Mouse (Mus musculus): ENCODE measurements around the gene 0610010F05Rik. TPM values are rescaled to one million over a fixed set of nuclear protein-coding genes. Genes with fewer than 3 reads are reported as not detected.

Gene 0610010F05Rik
- polyA plus RNA-seq, 1 experiment from 2014 or later: 23.7 TPM

DNA sequence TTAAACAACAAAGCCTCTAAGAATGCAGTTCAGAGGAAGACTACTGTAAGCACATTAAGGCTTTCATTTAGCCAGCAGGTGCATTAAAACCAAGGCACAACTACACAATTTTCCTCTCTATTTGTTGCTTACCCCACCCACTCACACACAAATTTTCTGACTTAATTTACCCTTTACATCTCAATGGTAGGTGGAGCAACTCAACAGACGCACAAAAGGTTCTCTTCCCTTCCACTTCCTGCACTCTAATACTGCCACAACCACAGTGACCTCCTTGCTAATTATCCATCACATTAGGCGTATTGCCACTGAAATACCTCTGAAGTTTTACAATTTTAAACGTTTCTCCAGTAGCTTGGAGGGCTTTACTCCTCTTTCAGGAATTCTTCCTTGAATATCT, 20.2 kb upstream of the 0610010F05Rik start:
- Histone ChIP-seq H3K4me2 (ENCODE audit: low read length) (no peak overlapping the region), H3K4me1 (replicated peaks; ENCODE audit: insufficient read depth, low read length) (no peaks in the 10 kb centered on the region), H3K9ac (ENCODE audit: low read depth, low read length) (no peak overlapping the region), H3K27ac (no peak overlapping the region), H3K4me3 (replicated peaks; ENCODE audit: low read depth, low read length) (no peak overlapping the region), H3K36me3 (ENCODE audit: insufficient read depth, low read length) (peaks cover 3% of the 10 kb centered on the region; the same call in 1 of the 2 replicates), H3K9me3 (replicated peaks; ENCODE audit: low read length) (no peaks in the 10 kb centered on the region), H3K27me3 (ENCODE audit: insufficient read depth, low read length) (no peaks in the 10 kb centered on the region)
- 58% methylated on average over 3 of the region's 3 CpGs for WGBS
- DNase-seq (ENCODE audit: low spot score) (no peak), ATAC-seq (replicated peaks; ENCODE audit: low FRiP score, low read depth) (no peak)
- no peak for TF ChIP-seq CTCF (IDR thresholded peaks at IDR 0.05; ENCODE audit: low read depth)

DNA sequence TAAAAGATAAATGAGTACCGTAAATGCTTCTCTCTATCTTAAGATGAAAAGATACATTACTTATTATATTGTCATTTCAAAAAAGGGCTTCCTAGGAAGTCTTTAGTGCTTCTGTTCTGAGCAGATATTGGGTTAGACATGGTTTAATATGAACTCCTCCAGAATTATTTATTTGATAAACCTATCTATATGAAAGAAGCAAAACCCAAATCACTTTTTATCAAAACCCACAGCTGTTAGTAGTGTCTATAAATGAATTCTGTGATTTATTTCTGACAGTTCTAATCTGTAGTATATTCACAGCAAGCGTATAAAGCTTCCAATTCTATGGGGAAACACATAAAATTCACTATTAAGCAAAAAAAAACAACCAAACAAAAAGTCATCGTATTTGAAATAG, 14.4 kb upstream of the 0610010F05Rik start:
- TF ChIP-seq CTCF (IDR thresholded peaks at IDR 0.05; ENCODE audit: low read depth): no peak
- Histone ChIP-seq H3K36me3 (ENCODE audit: insufficient read depth, low read length) (peaks cover 7% of the 10 kb centered on the region; the same call in 1 of the 2 replicates), H3K4me2 (ENCODE audit: low read length) (no peak overlapping the region), H3K27me3 (ENCODE audit: insufficient read depth, low read length) (no peaks in the 10 kb centered on the region), H3K4me3 (replicated peaks; ENCODE audit: low read depth, low read length) (no peak overlapping the region), H3K27ac (no peak overlapping the region), H3K9ac (ENCODE audit: low read depth, low read length) (no peak overlapping the region), H3K4me1 (replicated peaks; ENCODE audit: insufficient read depth, low read length) (no peaks in the 10 kb centered on the region), H3K9me3 (replicated peaks; ENCODE audit: low read length) (no peaks in the 10 kb centered on the region)
- DNase-seq (ENCODE audit: low spot score) (no peak), ATAC-seq (replicated peaks; ENCODE audit: low FRiP score, low read depth) (no peak)
- 94% methylated on average over 3 of the region's 3 CpGs for WGBS

DNA sequence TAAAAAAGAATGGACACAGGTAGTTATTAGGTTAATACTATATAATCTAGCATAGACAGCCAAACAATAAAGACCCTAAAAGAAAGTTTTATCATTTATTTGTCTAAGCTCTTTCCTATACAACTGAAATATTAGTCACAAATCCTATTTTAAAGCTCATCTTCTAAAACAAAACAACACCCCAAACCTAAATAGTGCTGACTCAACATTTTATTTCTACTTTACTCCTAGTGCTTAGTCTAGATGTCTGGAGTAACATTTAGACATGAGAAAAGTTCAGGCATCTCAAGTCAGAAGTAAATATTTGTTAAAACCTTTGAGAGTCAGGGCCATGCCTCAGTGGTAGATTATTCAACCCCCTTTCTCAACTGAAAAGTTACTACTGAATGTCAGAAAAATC, 14.0 kb upstream of the 0610010F05Rik start:
- no peak for ATAC-seq (replicated peaks; ENCODE audit: low FRiP score, low read depth)
- Histone ChIP-seq H3K36me3 (ENCODE audit: insufficient read depth, low read length) (peaks cover 7% of the 10 kb centered on the region; the same call in 1 of the 2 replicates), H3K4me2 (ENCODE audit: low read length) (no peak overlapping the region), H3K27ac (no peak overlapping the region), H3K4me1 (replicated peaks; ENCODE audit: insufficient read depth, low read length) (no peaks in the 10 kb centered on the region), H3K9me3 (replicated peaks; ENCODE audit: low read length) (no peaks in the 10 kb centered on the region), H3K4me3 (replicated peaks; ENCODE audit: low read depth, low read length) (no peak overlapping the region), H3K27me3 (ENCODE audit: insufficient read depth, low read length) (no peaks in the 10 kb centered on the region), H3K9ac (ENCODE audit: low read depth, low read length) (no peak overlapping the region)
- no peak for DNase-seq (ENCODE audit: low spot score)
- no peak for TF ChIP-seq CTCF (IDR thresholded peaks at IDR 0.05; ENCODE audit: low read depth)

DNA sequence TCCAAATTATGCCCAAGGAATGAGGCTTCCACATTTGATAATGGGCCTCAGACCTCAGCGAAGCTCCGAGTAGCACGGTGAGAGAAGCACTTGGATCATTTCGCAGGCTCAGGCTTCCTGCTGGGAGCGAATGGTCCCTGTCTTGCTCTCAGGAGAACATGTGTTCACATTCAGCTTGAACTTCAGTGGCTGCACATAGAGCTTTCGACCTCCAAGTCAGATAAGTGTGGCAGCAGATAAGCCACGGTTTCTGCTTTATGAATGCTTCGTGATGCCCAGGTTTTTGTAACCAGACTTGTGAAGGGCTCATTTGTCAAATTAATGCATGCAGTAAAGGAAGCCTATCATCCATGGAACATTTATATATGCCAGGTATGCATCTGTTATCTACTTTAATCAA, 1.1 kb upstream of the 0610010F05Rik start:
- Histone ChIP-seq H3K4me3 (replicated peaks; ENCODE audit: low read depth, low read length) (no peak overlapping the region), H3K9me3 (replicated peaks; ENCODE audit: low read length) (no peaks in the 10 kb centered on the region), H3K4me2 (ENCODE audit: low read length) (no peak overlapping the region), H3K27ac (no peak overlapping the region), H3K4me1 (replicated peaks; ENCODE audit: insufficient read depth, low read length) (no peaks in the 10 kb centered on the region), H3K9ac (ENCODE audit: low read depth, low read length) (no peak overlapping the region), H3K36me3 (ENCODE audit: insufficient read depth, low read length) (no peaks in the 10 kb centered on the region), H3K27me3 (ENCODE audit: insufficient read depth, low read length) (no peaks in the 10 kb centered on the region)
- ATAC-seq (replicated peaks; ENCODE audit: low FRiP score, low read depth) (no peak), DNase-seq (ENCODE audit: low spot score) (no peak)
- no peak for TF ChIP-seq CTCF (IDR thresholded peaks at IDR 0.05; ENCODE audit: low read depth)
- 76% methylated on average over 8 of the region's 8 CpGs for WGBS

DNA sequence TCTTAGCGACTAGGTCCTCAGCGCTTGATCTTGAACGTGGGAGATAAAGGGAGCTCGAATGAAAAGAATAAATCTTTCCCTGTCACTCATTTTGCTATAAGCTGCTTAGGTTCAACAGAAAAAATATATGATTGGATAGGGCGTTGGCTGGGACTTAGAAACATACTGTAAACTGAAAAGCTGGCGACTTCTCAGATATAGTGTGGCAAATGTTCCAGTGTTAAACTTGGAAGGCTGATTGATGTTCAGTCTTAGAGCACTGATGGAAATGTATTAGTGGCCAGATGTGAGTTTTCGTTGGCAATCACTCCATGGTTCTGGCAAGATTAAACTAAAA, 408 bp upstream of the 0610010F05Rik start:
- Histone ChIP-seq H3K4me2 (ENCODE audit: low read length) (peak overlapping the region; percentile 96), H3K9ac (ENCODE audit: low read depth, low read length) (no peak overlapping the region), H3K27ac (no peak overlapping the region), H3K27me3 (ENCODE audit: insufficient read depth, low read length) (no peaks in the 10 kb centered on the region), H3K9me3 (replicated peaks; ENCODE audit: low read length) (no peaks in the 10 kb centered on the region), H3K4me3 (replicated peaks; ENCODE audit: low read depth, low read length) (peak overlapping the region; percentile 90), H3K36me3 (ENCODE audit: insufficient read depth, low read length) (no peaks in the 10 kb centered on the region), H3K4me1 (replicated peaks; ENCODE audit: insufficient read depth, low read length) (no peaks in the 10 kb centered on the region)
- no peak for TF ChIP-seq CTCF (IDR thresholded peaks at IDR 0.05; ENCODE audit: low read depth)
- WGBS: 5% methylated on average over 7 of the region's 7 CpGs
- DNase-seq (ENCODE audit: low spot score) (no peak), ATAC-seq (replicated peaks; ENCODE audit: low FRiP score, low read depth) (no peak; the same call in 1 of the 2 replicates)

DNA sequence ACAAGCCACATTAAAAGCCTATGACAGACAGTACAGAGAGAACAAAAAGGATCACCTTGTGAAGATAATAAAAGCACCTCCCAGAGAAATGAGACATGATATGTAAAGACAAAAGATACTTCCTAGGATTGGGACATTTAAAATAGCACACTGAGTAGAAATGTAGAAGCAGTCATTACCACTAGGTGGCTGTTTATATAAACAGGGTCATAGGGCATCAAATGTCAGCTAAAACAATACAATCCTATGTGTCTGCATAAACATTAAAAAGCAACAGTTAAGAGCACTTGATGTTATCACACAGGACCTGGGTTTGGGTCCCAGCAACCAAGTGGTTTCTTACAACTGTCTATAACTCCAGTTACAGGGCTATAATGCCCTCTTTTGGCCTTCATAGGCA, 2.8 kb downstream of the 0610010F05Rik start:
- DNase-seq (ENCODE audit: low spot score): peak; percentile 15
- peak; percentile 47 for TF ChIP-seq CTCF (IDR thresholded peaks at IDR 0.05; ENCODE audit: low read depth)
- H3K4me3 ChIP-seq (replicated peaks; ENCODE audit: low read depth, low read length): no peak overlapping the region

DNA sequence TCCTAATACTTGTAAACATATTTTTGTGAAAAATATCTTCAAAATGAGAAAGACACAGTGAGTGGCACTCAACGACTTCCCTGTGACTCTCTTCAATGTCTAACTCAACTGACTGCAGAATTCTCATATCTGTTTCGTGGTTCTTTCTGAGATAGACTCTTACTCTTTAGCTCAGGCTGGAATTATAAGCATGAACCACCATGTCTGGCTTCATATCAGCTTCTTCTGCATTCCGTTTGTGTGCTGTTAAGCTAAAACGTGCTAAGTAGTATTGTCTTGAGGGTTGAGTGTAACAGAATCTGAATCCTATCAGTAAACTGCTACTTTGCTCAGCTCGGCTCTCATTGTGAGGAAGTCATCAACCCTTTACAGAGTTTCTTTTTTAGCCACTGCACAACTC, 14.4 kb downstream of the 0610010F05Rik start:
- no peak for TF ChIP-seq CTCF (IDR thresholded peaks at IDR 0.05; ENCODE audit: low read depth)
- 83% methylated on average over 5 of the region's 5 CpGs for WGBS
- Histone ChIP-seq H3K4me3 (replicated peaks; ENCODE audit: low read depth, low read length) (no peak overlapping the region), H3K27ac (no peak overlapping the region), H3K9me3 (replicated peaks; ENCODE audit: low read length) (no peaks in the 10 kb centered on the region), H3K9ac (ENCODE audit: low read depth, low read length) (no peak overlapping the region), H3K4me2 (ENCODE audit: low read length) (no peak overlapping the region), H3K4me1 (replicated peaks; ENCODE audit: insufficient read depth, low read length) (no peaks in the 10 kb centered on the region), H3K36me3 (ENCODE audit: insufficient read depth, low read length) (no peaks in the 10 kb centered on the region), H3K27me3 (ENCODE audit: insufficient read depth, low read length) (no peaks in the 10 kb centered on the region)
- DNase-seq (ENCODE audit: low spot score) (no peak), ATAC-seq (replicated peaks; ENCODE audit: low FRiP score, low read depth) (no peak)

More for the DNA sequence above, 2.8 kb downstream of the 0610010F05Rik start:
- Histone ChIP-seq H3K36me3 (ENCODE audit: insufficient read depth, low read length) (no peaks in the 10 kb centered on the region), H3K27ac (no peak overlapping the region), H3K4me2 (ENCODE audit: low read length) (no peak overlapping the region), H3K9ac (ENCODE audit: low read depth, low read length) (no peak overlapping the region), H3K9me3 (replicated peaks; ENCODE audit: low read length) (no peaks in the 10 kb centered on the region), H3K27me3 (ENCODE audit: insufficient read depth, low read length) (no peaks in the 10 kb centered on the region), H3K4me1 (replicated peaks; ENCODE audit: insufficient read depth, low read length) (no peaks in the 10 kb centered on the region)
- no peak for ATAC-seq (replicated peaks; ENCODE audit: low FRiP score, low read depth)

All from kidney, postnatal 0 days (tissue).